Mouse (Mus musculus) kidney, adult 9 months (tissue): ENCODE results near the gene Trpm7.
A peak's percentile ranks its signal among the peaks of the same experiment; 100 is the strongest.
"Not testable (repeated sequence)": the region's sequence is repeated elsewhere in the genome, so short reads cannot be mapped to it uniquely, and the experiment has no call there.

Experiments
- DNase-seq: peaks from one replicate; pipeline ENCODE4 v3.0.0; 2022

Gene Trpm7

GRCm38 (mm10) chr2:126875871-126876796 is at the start of gene Trpm7:
Gene Trpm7 (minus strand): TSS chr2:126876230.
- DNase-seq = peak; percentile 95

DNA sequence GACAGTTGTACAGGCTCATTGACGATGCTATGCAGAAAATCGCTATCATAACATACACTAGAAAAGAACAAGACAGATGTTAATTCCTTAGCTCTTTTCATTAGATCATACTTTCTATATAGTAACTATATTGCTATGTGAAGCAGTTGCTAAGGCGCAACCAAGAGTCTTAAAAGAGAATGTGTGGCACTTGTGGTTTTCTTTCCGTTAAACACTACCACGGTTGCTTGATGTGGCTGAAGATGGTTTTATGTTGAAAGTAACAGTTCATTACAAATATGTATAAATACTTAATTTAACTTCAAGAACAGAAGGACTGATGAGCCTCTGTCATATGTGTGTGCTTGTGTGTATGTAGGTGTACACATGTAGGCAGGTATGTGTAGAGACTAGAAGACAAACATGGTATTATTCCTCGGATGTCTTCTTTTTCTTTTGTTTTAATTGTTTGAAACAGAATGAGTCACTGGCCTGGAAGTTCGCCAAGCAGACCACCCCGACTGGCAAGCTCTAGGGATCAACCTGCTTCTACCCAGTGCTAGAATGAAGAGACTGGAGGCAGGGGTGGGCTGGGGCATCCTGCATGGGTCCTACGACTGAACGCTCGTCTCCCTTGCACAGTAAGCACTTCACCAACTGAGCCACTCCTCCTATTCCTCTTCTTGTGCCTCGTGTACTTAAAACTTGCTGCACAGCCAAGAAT is 44.5 kb upstream of the Trpm7 start:
- no peak for DNase-seq

- DNase-seq = no peak
Observed at GRCm38 (mm10) chr2:126916236-126916635, 40.2 kb upstream of the Trpm7 start.

DNA sequence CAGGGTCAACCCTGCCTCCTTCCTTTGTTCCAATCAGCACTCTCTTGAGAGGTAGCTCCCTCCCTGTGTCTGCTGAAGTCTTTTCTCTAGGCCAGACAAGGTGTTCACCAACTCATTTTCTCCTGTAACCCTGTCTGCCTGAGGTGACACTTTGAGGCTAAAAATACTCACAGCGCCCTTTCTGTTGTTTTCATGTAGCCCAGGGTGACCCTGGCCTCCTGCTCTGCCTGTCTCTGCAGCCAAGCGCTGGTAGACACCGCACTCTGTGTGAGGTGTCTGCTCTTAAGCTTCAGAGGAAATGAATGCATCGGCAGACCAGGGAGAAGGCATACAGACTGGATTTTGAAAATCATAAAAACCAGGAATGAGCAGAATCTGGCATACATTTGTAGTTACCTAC is 38.1 kb upstream of the Trpm7 start:
- DNase-seq = no peak

DNA sequence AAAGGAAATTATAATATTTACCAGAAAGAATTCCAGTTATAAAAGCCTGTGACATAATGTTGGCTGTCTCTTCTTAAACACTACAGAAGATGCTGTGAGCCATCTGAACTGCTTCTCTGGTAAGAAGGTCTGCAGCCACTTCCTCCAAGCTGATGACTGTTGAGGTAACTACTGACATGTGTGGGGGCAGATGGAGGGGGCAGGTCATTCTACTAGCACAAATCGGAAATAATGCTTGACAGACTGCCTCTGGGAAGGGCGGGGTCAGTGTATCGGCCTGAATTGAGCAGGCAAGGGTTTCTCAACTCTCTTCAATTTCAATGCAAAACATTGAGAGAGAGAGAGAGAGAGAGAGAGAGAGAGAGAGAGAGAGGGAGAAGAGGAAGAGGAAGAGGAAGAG is 28.1 kb upstream of the Trpm7 start:
- DNase-seq = no peak

- peak; percentile 83 for DNase-seq
Observed at GRCm38 (mm10) chr2:126897511-126897910, 21.5 kb upstream of the Trpm7 start.

DNA sequence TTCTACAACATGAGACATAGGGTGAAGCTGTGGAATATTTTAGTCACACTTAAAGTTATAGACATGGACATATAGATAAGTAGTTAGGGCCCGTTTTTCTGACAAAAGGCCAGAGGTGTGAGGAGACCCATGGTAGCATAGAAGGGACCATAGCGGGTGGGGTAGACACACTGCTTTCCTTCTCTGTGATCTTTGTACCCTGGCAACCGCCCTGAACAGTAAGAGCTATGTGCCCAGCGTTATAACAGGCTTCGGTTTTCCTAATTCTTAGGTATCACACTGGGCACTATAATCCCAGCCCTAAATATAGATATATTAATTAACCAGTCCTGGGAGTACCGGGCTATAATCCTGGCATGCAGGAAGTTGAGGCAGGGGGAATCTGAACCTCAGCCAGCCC is 20.9 kb upstream of the Trpm7 start:
- peak; percentile 77 for DNase-seq

DNA sequence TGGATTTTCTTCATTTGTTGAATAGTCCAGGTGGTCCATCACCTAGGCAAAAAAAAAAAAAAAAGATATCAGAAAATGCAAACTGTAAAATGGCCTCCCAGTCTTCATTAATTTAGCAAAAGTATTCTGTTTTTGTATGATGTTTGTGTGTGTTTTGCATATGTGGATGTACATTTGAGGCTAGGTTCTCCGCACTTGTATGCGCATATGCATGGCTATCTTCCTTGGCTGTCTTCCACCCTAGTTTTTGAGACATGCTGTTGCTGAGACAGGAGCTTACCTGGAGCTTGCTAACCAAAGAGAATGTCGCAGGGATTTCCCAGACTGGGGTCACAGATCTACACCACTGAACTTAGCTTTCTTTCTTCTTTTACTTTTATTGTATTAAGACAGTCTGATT is 18.2 kb upstream of the Trpm7 start:
- DNase-seq = no peak

GRCm38 (mm10) chr2:126892316-126892715 is 16.3 kb upstream of the Trpm7 start:
- peak; percentile 46 for DNase-seq

- no peak for DNase-seq
Observed at GRCm38 (mm10) chr2:126891743-126892142, 15.7 kb upstream of the Trpm7 start.

DNA sequence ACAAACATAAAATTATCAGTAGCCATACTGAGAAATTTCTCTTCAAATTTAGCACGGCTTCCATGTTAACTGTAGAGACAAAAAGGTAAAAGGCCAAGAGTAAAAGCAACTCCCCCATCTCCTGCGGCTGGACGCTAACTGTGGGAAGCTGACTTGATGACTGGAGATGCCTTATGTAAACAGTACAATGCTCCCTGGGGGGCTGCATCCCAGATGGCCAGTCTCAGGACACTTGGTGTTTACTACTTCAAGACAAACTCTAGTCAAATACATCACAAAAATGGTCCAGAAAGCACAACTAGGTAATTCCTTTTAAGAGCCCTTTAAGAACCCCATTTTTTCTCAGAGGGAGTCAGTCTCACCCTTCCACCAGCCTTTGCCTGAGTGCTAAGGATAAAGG is 11.1 kb upstream of the Trpm7 start:
- no peak for DNase-seq

DNA sequence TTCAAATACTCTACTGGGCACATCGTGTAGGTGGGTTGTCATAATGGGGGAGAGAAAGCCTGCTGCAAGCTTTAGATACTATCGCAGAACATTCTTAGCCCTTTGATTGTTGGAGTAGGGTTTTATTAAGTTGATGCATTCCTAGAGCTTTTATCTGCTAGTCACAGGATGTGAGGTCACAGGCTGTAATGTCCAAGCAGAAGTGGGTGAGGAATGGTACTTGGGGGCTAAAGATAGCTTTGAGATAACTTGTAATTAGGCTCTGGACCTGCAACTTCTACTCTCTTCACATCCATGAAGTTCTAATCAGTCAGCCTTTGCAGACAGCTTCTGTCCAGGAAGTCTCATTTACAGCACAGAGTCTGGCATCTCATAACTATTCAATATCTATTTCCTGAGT is 9.8 kb upstream of the Trpm7 start:
- DNase-seq = no peak

- DNase-seq = not testable (repeated sequence)
Observed at GRCm38 (mm10) chr2:126882711-126883110, 6.7 kb upstream of the Trpm7 start.

- DNase-seq = peak; percentile 66
Observed at GRCm38 (mm10) chr2:126877991-126878390, 2.0 kb upstream of the Trpm7 start.

GRCm38 (mm10) chr2:126875516-126875835 is 554 bp downstream of the Trpm7 start:
- peak; percentile 54 for DNase-seq

GRCm38 (mm10) chr2:126874809-126875515 is 1.1 kb downstream of the Trpm7 start:
- DNase-seq = peak; percentile 49

- DNase-seq = peak; percentile 80
Observed at GRCm38 (mm10) chr2:126866301-126866700, 9.7 kb downstream of the Trpm7 start.

GRCm38 (mm10) chr2:126865501-126866199 is 10.4 kb downstream of the Trpm7 start:
- peak; percentile 75 for DNase-seq

DNA sequence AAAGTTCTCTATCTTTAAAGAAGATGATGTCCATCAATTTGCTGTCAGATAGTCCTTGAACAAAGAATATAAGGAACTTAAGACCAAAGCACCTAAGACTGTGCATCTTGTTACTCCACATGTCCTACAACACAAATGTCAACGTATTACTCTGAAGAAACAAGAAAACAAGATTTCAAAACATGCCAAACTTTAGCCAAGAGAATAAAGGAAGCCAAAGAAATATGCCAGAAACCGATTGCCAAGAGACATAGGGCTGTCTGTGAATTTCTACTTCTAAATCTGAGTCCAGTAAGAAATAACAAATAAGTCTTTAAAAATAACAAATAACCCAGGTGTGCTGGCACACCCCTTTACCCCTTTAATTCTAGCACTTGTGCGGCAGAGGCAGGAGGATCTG is 11.0 kb downstream of the Trpm7 start:
- no peak for DNase-seq

- DNase-seq = no peak
Observed at GRCm38 (mm10) chr2:126844751-126845150, 31.3 kb downstream of the Trpm7 start.

DNA sequence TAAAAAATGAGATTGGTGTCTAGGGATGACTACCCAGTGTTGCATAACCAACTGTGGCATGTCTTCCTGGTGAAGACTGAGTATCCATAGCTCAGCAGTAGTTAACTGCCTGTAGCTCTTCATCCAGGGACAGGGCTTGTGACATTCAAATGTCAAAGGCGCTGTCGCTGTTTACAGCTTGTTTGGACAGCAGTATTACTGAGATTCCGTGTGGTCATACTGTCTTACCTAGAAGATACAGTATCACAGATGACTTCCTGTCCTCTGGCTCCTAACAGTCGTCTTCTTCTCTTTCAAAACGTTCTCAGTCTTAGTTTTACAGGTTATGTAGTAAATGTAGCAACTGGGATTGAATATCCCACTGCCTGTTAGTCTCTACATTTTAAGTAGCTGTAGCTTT is 37.2 kb downstream of the Trpm7 start:
- DNase-seq = no peak

GRCm38 (mm10) chr2:126817414-126817813 is 58.6 kb downstream of the Trpm7 start:
- DNase-seq = no peak
